Mouse (Mus musculus) liver, embryonic 12.5 days (tissue): ENCODE results near the gene Tssk1. TPM values are rescaled to one million over a fixed set of nuclear protein-coding genes. Genes with fewer than 3 reads are reported as not detected.

Source experiments
- polyA plus RNA-seq: library from polyadenylated mRNA; unstranded; fragments of >200 nt; fragmentation: Nextera tagmentation; extraction: Ambion mirVana; gene quantifications from 2 replicates; pipeline ENCODE4 v1.2.1, GENCODE M21; 2016

Gene Tssk1
- polyA plus RNA-seq, 1 experiment from 2014 or later = not detected

Other genes with a start within 250 kb of the Tssk1 start
- gene Ccdc74a, start 247.8 kb upstream of the Tssk1 start, polyA plus RNA-seq = 3.0 and 3.2 TPM in 2 replicates
- 24.2 and 25.2 TPM in 2 replicates for gene Med15, start 161.3 kb upstream of the Tssk1 start, polyA plus RNA-seq
- 23.5 and 24.0 TPM in 2 replicates for gene Klhl22, start 134.6 kb upstream of the Tssk1 start, polyA plus RNA-seq
- gene Scarf2, start 96.9 kb upstream of the Tssk1 start, polyA plus RNA-seq = 4.9 and 5.2 TPM in 2 replicates
- not detected in 2 replicates for gene B830017H08Rik, start 61.1 kb upstream of the Tssk1 start, polyA plus RNA-seq
- 0.58 and 0.61 TPM in 2 replicates for gene Car15, start 55.9 kb upstream of the Tssk1 start, polyA plus RNA-seq
- gene Gm20518, start 2.6 kb upstream of the Tssk1 start, polyA plus RNA-seq = not detected in 2 replicates
- gene Dgcr2, start 4.3 kb downstream of the Tssk1 start, polyA plus RNA-seq = 29.7 and 29.9 TPM in 2 replicates
- not detected in 2 replicates for gene Tssk2, start 4.4 kb downstream of the Tssk1 start, polyA plus RNA-seq
- gene Ess2, start 17.1 kb downstream of the Tssk1 start, polyA plus RNA-seq = 18.7 and 18.9 TPM in 2 replicates
- gene Gsc2, start 20.8 kb downstream of the Tssk1 start, polyA plus RNA-seq = not detected in 2 replicates
- gene Slc25a1, start 34.0 kb downstream of the Tssk1 start, polyA plus RNA-seq = 99.2 and 102 TPM in 2 replicates
- gene Vpreb2, start 86.2 kb downstream of the Tssk1 start, polyA plus RNA-seq = not detected in 2 replicates
- gene Dgcr6, start 158.6 kb downstream of the Tssk1 start, polyA plus RNA-seq = 40.4 and 40.5 TPM in 2 replicates
- gene Prodh, start 196.0 kb downstream of the Tssk1 start, polyA plus RNA-seq = 8.6 and 10.1 TPM in 2 replicates
- gene Rtn4r, start 233.4 kb downstream of the Tssk1 start, polyA plus RNA-seq = 0.65 and 0.68 TPM in 2 replicates